Mouse (Mus musculus) liver, embryonic 14.5 days (tissue): ENCODE measurements around the gene Patz1. TPM values are rescaled to one million over a fixed set of nuclear protein-coding genes. Genes with fewer than 3 reads are reported as not detected.

ENCODE experiments used
- ATAC-seq: fragments of 200-750 bp; cut with Nextera tagmentation; 2 replicates; pipeline ENCODE4 v1.8.0; 2017; ENCODE audit warnings: moderate number of reproducible peaks, mild to moderate bottlenecking, moderate library complexity; ENCODE audit not compliant: insufficient read depth
- DNase-seq, 3 experiments: peaks; one replicate each; pipeline ENCODE4 v3.0.0-alpha.2; 2012 to 2013; ENCODE audit warnings: low read depth in 3 of 3, low spot score in 3 of 3
- H3K27ac ChIP-seq: fragments of 300-500 bp; sonication (generic); 2 replicates; pipeline ENCODE4 v1.5.1; 2014; ENCODE audit warnings: moderate library complexity, mild to moderate bottlenecking, control low read depth, inconsistent platforms
- H3K27me3 ChIP-seq: fragments of 300-500 bp; sonication (generic); 2 replicates; pipeline ENCODE4 v1.6.1; 2014; ENCODE audit warnings: mild to moderate bottlenecking, low read length, moderate library complexity; ENCODE audit not compliant: control insufficient read depth, insufficient read depth
- H3K36me3 ChIP-seq: fragments of 300-500 bp; sonication (generic); replicated peaks from 2 replicates; pipeline ENCODE4 v1.6.1; 2014; ENCODE audit warnings: low read depth; ENCODE audit not compliant: control insufficient read depth, insufficient read depth
- H3K4me1 ChIP-seq, 2 experiments: fragments of 200-500 bp in 1 of 2; fragments of 300-500 bp in 1 of 2; sonication (generic) in 1 of 2; replicated peaks; 2 replicates each; pipeline ENCODE4 v1.6.1; 2012 to 2014; ENCODE audit warnings: antibody characterized with exemption in 1 of 2, inconsistent platforms in 1 of 2, low read length in 1 of 2; ENCODE audit not compliant: control insufficient read depth in 2 of 2, insufficient read depth in 2 of 2
- H3K4me2 ChIP-seq: fragments of 300-500 bp; sonication (generic); 2 replicates; pipeline ENCODE4 v1.6.1; 2014; ENCODE audit warnings: low read depth, mild to moderate bottlenecking, control low read depth, moderate library complexity
- H3K4me3 ChIP-seq, 2 experiments: fragments of 200-500 bp in 1 of 2; fragments of 300-500 bp in 1 of 2; sonication (generic) in 1 of 2; 2 replicates each; pipeline ENCODE4 v1.5.1; 2012 to 2014; ENCODE audit warnings: low read depth in 2 of 2, low read length in 2 of 2, mild to moderate bottlenecking in 2 of 2, control low read depth in 1 of 2, inconsistent platforms in 1 of 2, moderate library complexity in 1 of 2; ENCODE audit not compliant: insufficient read depth in 1 of 2
- H3K9ac ChIP-seq: fragments of 300-500 bp; sonication (generic); replicated peaks from 2 replicates; pipeline ENCODE4 v1.6.1; 2014; ENCODE audit warnings: mild to moderate bottlenecking, control low read depth, moderate library complexity
- H3K9me3 ChIP-seq: fragments of 300-500 bp; sonication (generic); 2 replicates; pipeline ENCODE4 v1.6.1; 2016; ENCODE audit warnings: low read length, mixed read lengths; ENCODE audit not compliant: control insufficient read depth
- CTCF ChIP-seq: IDR thresholded peaks from 2 replicates; pipeline ENCODE4 v1.5.1; 2016; ENCODE audit warnings: antibody characterized with exemption, low read depth, control low read depth
- EP300 ChIP-seq: IDR thresholded peaks from 2 replicates; pipeline ENCODE4 v1.6.1; 2016; ENCODE audit warnings: antibody characterized with exemption, low read depth
- WGBS: fragments of 180-500 bp; shearing (Covaris S2); extraction: QIAGEN DNeasy Blood & Tissue Kit; methylation state at CpG from one replicate; pipeline ENCODE4 v1.1.7; 2014; ENCODE audit not compliant: insufficient replicate concordance; 5-methylcytosine and 5-hydroxymethylcytosine counted together
- polyA plus RNA-seq, 2 experiments: library from polyadenylated mRNA; depleted of rRNA in 1 of 2; stranded (reverse) in 1 of 2; unstranded in 1 of 2; fragments of >200 nt; fragmentation: Nextera tagmentation in 1 of 2; extraction: Ambion mirVana in 1 of 2; gene quantifications; 2 replicates each; pipeline versions ENCODE4 v1.2.1 to v1.2.3; 2012 to 2014

Patz1 gene
- polyA plus RNA-seq, 2 experiments = 11.6 to 16.2 TPM

DNA sequence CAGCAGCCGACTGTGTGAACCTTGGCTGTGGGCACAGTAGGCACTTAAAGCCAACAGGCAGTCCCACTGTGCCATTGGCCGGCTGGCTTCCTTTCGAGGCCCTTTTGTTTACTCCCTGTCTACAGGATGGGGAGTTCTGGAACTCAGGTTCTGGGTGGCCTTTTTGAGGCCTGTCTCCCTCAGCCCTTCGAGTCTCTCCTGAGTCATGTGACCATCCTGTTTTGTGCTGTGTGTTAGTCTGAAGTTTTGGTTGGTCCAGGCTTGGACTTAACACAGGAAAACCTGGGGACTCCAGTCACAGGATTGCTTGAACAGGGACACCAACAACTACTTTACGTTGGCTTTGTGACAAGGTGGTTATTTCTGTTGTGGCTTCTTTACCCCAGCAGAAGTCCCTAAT, 7.4 kb downstream of the Patz1 start:
- Histone ChIP-seq H3K4me1 (peaks cover 3 to 24% of the 10 kb centered on the region in 2 experiments), H3K27ac (no peak overlapping the region), H3K27me3 (no peaks in the 10 kb centered on the region), H3K4me3 (no peak overlapping the region), H3K9ac (no peak overlapping the region), H3K36me3 (peaks cover 40% of the 10 kb centered on the region), H3K4me2 (0 out of 2 replicates have a peak overlapping the region, but pooled peaks have one; percentile 13), H3K9me3 (no peaks in the 10 kb centered on the region)
- no peak for DNase-seq
- no peak for TF ChIP-seq CTCF
- no peak for TF ChIP-seq EP300
- 66% methylated on average over 5 of the region's 5 CpGs for WGBS
- no peak for ATAC-seq

- 61% methylated on average over 10 of the region's 10 CpGs for WGBS
- Histone ChIP-seq H3K4me2 (no peak overlapping the region), H3K9me3 (no peaks in the 10 kb centered on the region), H3K4me1 (peaks cover 0 to 9% of the 10 kb centered on the region in 2 experiments; a peak in 3 of 4 replicates), H3K27ac (no peak overlapping the region), H3K4me3 (no peak overlapping the region), H3K36me3 (peaks cover 55% of the 10 kb centered on the region), H3K9ac (no peak overlapping the region), H3K27me3 (no peaks in the 10 kb centered on the region)
- ATAC-seq = no peak
- DNase-seq = no peak
- no peak for TF ChIP-seq EP300
- TF ChIP-seq CTCF = no peak
Observed at GRCm38 (mm10) chr11:3297871-3298812, 9.5 kb downstream of the Patz1 start.

DNA sequence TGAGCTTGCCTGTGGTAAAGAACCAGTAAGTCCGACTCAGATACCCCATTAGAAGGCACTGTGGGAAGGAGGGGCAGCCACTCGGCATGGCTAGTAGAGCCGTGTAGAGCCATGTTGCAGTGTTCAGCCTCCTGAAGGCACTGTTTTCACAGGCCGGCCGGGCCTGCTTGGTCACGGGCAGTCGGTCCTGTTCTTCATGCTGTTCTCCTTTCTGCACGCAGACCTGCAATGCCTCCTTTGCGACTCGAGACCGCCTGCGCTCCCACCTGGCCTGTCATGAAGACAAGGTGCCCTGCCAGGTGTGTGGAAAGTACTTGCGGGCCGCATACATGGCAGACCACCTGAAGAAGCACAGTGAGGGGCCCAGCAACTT, 10.1 kb downstream of the Patz1 start:
- H3K36me3 ChIP-seq = peaks cover 53% of the 10 kb centered on the region
- H3K4me1 ChIP-seq = peaks cover 0 to 3% of the 10 kb centered on the region in 2 experiments; a peak in 1 of 4 replicates
- 81% methylated on average over 14 of the region's 14 CpGs for WGBS
- ATAC-seq (no peak), DNase-seq (no peak)
- no peaks in the 10 kb centered on the region for H3K27me3 ChIP-seq
- no peak overlapping the region for H3K9ac ChIP-seq
- H3K9me3 ChIP-seq = no peaks in the 10 kb centered on the region
- H3K27ac ChIP-seq = no peak overlapping the region
- no peak overlapping the region for H3K4me2 ChIP-seq
- H3K4me3 ChIP-seq = no peak overlapping the region
- no peak for TF ChIP-seq EP300
- no peak for TF ChIP-seq CTCF

DNA sequence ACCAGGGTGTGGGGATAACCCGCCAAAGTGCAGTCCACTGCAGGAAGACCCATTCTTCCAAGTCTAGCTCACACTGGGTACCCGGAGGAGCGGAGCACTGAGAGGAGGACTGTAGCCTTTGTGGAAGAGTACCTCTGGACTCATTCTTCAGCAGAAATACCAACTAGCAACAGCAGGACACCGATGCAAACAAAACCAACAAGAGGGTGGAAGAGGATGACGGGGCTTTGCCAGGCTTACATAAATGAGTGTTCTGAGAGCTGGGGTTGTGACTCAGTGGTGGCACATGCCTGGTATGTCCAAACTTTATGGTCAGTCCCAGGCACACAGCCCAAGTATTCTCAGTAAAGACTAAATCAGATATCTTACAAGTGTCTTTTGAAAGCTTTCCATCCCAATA, 12.4 kb downstream of the Patz1 start:
- no peak for TF ChIP-seq CTCF
- no peak for TF ChIP-seq EP300
- peaks cover 48% of the 10 kb centered on the region for H3K36me3 ChIP-seq
- DNase-seq = no peak

GRCm38 (mm10) chr11:3302385-3302784, 13.7 kb downstream of the Patz1 start:
- no peaks in the 10 kb centered on the region for H3K9me3 ChIP-seq
- no peak overlapping the region for H3K4me3 ChIP-seq
- no peaks in the 10 kb centered on the region for H3K27me3 ChIP-seq
- 74% methylated on average over 4 of the region's 4 CpGs for WGBS
- H3K27ac ChIP-seq = no peak overlapping the region
- no peak for DNase-seq
- H3K4me2 ChIP-seq = no peak overlapping the region
- ATAC-seq = no peak
- peaks cover 48% of the 10 kb centered on the region for H3K36me3 ChIP-seq
- no peak overlapping the region for H3K9ac ChIP-seq
- TF ChIP-seq EP300 = no peak
- TF ChIP-seq CTCF = no peak
- no peaks in the 10 kb centered on the region for H3K4me1 ChIP-seq

More for the DNA sequence above, 12.4 kb downstream of the Patz1 start:
- Histone ChIP-seq H3K27ac (no peak overlapping the region), H3K9ac (no peak overlapping the region), H3K9me3 (no peaks in the 10 kb centered on the region), H3K4me3 (no peak overlapping the region), H3K4me2 (no peak overlapping the region), H3K27me3 (no peaks in the 10 kb centered on the region), H3K4me1 (no peaks in the 10 kb centered on the region)
- 78% methylated on average over 5 of the region's 5 CpGs for WGBS
- no peak for ATAC-seq
